Mouse (Mus musculus) embryo, embryonic 10.5 days (tissue): ENCODE measurements around the gene Rbsn.
A peak's percentile ranks its signal among the peaks of the same experiment; 100 is the strongest.

Source experiments
- DNase-seq: peaks from one replicate; pipeline ENCODE4 v3.0.0-alpha.2; 2015; ENCODE audit warnings: low spot score

Gene Rbsn

DNA sequence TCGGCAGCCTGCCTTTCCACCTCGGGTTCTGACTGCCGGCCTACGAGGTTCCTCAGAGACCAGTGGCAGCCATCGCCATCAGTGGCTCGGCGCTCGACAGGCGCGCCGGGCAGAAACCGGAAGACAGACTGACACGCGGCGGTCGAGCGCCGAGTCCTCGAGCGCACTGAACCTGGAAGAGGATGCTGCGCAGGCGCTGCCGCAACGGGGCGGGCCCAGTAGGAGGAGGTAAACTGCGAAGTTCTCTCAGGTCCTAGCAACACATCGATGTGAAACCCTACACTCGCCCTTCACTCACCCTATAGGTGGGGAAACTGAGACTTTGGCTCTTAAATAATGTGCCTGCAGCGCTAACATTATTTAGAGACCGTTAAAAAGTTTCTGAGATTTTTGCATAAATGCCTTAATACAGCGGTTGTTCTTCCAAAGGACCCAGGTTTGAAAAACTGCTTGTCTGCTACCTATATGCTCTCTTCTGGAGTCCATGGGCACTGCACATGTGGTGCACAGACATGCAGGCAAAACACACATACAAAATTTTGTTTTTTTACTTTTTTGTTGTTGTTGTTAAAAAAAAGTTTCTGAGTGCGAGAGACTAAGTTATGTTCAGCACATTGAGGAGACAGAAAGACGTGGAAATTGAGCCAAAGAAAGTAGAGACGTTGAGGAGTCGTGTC lies at the start of gene Rbsn:
TSS of gene Rbsn (minus strand) at position 153 of the 677 bp plus-strand sequence.
- peak; percentile 96 for DNase-seq

DNA sequence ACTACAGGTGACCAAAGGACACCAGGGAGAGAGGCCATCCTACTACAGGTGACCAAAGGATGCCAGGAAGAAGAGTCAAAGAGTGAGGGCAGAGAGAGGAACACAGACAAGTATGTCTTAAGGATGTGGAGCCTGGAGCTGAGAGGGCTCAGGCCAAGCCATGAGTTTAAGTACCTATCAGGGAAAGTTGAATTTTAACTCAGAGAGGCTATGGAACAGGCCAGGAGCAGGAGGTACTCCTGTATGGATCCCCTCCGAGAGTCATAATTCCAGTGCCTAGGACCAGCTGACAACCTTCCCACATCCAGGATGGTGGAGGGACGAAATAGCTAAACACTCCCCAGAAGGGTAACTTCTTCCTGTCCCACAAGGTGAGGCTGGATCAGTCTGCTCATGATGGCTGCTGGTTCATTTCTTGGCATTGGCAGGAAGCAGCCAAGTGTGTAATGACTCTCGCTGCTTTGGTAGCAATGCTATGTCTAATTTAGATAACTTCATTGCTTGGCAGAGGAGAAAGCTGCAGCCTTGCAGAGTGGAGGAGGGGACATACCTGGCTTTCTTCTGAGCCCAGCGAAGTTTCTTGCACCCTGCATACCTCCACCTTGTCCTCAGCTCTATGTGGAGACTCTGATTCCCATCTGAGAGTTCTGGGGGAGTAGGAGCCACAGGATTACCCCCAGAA lies 46.6 kb upstream of the Rbsn start:
- DNase-seq, result no peak

DNA sequence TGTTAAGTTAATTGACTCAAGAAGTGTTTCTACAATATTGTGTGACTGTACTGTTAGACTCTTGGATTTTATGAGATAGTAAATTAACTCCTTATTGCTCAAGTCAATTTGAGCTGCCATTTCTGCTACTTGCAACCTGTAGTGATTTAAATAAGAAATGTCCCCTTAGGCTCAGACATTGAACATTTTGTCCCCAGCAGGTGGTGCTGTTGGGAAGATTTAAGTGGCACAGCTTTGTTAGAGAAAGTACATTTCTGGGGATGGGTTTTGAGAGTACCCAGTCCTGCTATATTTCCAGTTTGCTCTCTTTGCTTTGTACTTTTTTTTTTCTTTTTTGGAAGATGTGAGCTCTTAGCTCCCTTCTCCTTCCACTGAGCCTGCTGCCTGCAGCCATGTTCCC lies 40.6 kb upstream of the Rbsn start:
- DNase-seq, result no peak

- DNase-seq, result no peak
These were observed 38.6 kb upstream of the Rbsn start for GRCm38 (mm10) chr6:92253253-92253870.

GRCm38 (mm10) chr6:92247215-92247919 lies 32.6 kb upstream of the Rbsn start:
- no peak for DNase-seq

- DNase-seq, result peak; percentile 41
These were observed 31.6 kb upstream of the Rbsn start for GRCm38 (mm10) chr6:92246335-92246734.

DNA sequence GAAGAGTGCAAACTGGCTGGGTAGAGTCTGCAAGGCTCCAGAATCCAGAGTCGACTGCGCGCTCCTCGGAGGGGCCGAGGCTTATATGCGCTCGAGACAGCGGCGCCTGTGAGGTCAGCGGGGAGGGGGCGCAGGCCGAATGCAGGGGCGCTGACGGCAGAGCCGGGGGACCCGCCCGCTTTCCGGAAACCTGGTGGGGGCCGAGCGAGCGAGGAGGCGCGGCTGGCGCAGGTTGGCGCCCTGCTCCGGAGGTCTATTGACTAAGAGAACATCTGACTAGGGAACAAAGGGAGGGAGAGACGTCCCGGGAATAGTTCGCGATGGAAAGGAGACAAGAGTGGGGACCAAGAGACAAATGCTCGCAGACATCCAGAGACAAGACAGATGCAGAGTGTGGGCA lies 29.9 kb upstream of the Rbsn start, which contains the start of gene Trh:
TSS of gene Trh (minus strand) at position 60 of the 400 bp plus-strand sequence.
- peak; percentile 30 for DNase-seq

DNA sequence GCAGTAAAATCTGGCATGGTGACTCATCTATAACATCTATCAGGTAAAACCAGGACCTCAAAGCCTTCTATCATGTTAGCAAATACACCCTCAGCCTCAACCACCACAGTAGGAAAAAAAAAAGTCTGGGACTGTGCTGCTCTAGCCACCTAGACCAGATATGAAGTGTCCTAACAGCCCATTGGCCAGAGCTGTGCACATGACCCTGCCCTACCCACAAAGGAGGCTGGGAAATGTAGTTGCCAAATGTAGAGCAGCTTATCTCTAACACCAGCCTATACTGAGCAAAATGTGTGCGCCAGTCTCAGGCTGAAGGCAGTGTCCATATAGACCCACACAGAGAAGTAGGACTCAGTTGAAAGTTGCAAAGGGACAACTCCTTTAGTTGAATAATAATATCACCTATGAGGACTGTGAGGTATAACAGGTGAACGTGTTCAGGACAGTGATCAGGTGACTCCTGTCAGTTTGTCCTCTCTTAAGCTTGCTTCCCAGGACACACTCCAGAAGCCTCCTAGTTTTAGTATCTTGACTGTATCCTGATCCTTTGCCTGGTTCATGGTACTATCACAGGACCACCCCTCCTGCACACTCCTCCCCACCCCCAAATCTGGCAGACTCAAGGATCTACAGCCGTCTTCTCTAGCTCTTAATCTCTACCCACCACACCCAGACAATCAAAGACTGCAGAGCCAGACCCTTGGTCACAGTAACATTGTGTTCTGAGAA lies 26.6 kb upstream of the Rbsn start:
- DNase-seq, result peak; percentile 65

DNA sequence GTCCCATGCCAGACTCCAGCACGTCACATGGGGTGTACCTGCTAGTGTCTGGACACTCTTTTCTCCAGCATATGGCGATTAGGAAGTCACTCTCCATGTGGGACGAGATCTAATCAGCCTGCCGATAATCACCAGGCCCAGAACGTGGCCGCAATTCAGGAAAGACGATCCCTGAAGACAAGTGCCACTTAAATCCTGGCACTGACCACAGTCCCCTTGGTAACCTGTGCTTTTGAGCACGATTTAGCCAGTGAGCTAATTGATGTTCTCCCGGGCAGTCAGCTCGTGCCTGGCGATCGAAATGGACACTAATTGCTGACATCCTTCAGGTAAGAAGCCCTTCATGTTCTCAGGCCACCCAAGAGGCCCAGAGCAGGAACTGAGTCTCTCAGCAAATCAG lies 20.3 kb upstream of the Rbsn start:
- DNase-seq, result no peak

GRCm38 (mm10) chr6:92231762-92232161 lies 17.0 kb upstream of the Rbsn start:
- no peak for DNase-seq

- DNase-seq, result no peak
These were observed 16.6 kb upstream of the Rbsn start for GRCm38 (mm10) chr6:92231356-92231755.

- no peak for DNase-seq
These were observed 14.9 kb upstream of the Rbsn start for GRCm38 (mm10) chr6:92229586-92229985.

GRCm38 (mm10) chr6:92229103-92229502 lies 14.4 kb upstream of the Rbsn start:
- no peak for DNase-seq

GRCm38 (mm10) chr6:92224981-92225380 lies 10.3 kb upstream of the Rbsn start:
- no peak for DNase-seq

- DNase-seq, result no peak
These were observed 7.3 kb upstream of the Rbsn start for GRCm38 (mm10) chr6:92222021-92222420.

DNA sequence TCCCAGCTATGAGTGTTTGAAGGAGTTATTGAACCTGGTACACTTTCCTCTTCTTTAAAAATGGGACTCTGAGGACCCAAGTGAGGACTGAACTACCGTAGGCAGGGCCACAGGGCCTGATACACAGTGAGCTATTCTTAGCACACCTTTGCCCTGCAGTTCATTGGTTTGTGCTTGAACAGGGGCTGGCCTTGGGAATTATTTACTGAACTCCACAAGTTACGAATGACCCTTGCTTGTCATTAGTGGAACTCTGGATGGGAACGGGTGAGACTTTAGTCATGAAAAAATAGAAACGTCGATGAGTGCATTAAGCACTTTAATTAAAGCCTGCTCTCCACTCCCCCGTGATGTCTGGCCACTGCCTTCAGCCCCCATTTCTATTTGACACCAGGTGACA lies 6.9 kb upstream of the Rbsn start:
- no peak for DNase-seq

DNA sequence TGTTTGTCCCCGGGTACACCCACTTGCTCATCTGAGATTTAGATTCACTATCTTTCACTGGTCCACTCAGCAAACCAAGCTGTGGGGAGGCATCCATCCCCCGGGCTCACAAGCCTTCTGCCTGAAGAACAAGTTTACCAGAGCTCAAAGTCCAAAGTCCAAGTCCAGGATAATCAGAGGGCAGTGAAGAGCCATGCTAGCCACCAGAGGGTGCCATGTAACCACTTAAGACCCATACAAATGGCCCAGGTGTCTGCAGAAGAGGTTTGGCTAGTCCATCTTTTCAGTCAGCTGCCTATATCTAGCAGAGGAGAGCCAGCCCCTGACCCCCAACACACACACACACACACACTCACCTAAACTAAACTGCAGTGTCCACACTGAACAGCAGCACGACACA lies 4.7 kb upstream of the Rbsn start:
- peak; percentile 64 for DNase-seq

GRCm38 (mm10) chr6:92214055-92214772 lies 511 bp downstream of the Rbsn start:
- peak; percentile 28 for DNase-seq

- no peak for DNase-seq
These were observed 15.3 kb downstream of the Rbsn start for GRCm38 (mm10) chr6:92199414-92199813.

GRCm38 (mm10) chr6:92184178-92184577 lies 30.5 kb downstream of the Rbsn start:
- peak; percentile 55 for DNase-seq

DNA sequence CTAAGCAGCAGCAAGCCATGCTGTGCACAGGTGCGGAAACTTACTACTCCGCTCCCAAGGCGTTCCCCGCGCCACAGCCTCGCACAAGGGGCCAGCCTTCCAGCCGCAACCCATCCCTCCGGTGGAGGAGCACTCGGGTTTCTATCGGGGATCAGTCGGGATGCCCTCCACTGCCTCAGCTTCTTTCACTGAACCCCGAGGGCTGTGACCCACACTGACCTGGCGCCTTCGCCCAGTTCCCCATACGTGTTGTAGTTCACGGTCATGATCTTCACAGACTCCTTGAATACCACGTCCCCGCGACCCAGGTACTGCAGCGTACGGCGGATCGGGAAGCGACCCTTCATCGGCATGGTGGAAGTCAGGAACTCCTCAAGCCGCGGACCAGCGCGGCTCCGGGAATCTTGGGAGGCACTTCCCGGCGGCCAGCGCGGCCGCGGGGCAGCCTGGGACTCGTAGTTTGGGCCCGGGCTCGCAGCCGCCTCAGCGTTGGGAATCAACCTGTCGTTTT lies 31.0 kb downstream of the Rbsn start, which contains the start of gene Mrps25:
TSS of gene Mrps25 (minus strand) at position 413 of the 511 bp plus-strand sequence.
- peak; percentile 91 for DNase-seq
